Mouse (Mus musculus) testis, adult 2 months (tissue): ENCODE measurements around the gene Nell2.

Source experiments
- CTCF ChIP-seq: fragments of 200-500 bp; IDR thresholded peaks from 2 replicates; pipeline ENCODE4 v1.5.1; 2012; ENCODE audit warnings: low read depth, mild to moderate bottlenecking, inconsistent platforms, low read length, moderate library complexity; ENCODE audit not compliant: control insufficient read depth, insufficient read depth, insufficient replicate concordance
- POLR2A ChIP-seq: fragments of 200-500 bp; IDR thresholded peaks from 2 replicates; pipeline ENCODE4 v1.6.1; 2012; ENCODE audit warnings: low read depth, mild to moderate bottlenecking, inconsistent platforms, low read length, moderate library complexity; ENCODE audit not compliant: control insufficient read depth

DNA sequence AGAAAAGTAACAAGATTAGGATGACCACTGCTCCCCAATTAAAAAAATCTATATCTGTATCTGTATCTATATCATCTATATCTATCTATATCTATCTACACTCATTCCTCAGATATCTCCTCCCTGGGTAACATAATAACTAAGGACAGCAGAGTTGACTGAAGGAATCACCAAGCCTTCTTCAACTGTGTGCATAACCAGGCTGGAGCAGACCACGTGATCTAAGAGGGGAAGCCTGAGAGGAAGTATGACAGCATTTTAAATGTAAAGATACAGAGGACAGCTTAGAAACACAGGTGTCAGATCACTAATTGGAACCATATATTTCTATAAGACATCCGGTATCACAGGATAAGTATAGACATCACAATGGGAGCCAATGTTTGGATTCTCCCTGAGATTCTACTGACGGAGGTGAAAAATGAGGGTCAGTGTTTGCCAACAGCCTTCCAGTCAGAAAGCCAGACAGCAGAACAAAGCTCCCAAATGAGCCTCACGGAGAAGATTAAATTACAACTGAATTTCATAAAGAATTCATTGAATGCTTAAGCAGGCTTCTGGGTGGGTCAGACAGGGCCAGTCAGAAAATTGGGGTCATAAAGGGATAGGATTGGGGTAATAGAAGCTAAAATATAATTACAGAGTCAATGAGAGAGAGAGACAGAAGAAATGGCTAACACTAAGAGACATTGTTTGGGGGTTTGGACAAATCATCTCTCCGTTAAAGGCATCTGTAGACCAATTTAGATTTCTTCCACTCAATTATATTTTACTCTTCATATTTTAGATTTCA lies 116.2 kb downstream of the Nell2 start:
- TF ChIP-seq POLR2A: no peak
- TF ChIP-seq CTCF: no peak
